Mouse (Mus musculus) yolk sac, embryonic 10.5 days (tissue): ENCODE data around the gene Acot1.

Source experiments
- DNase-seq: peaks from one replicate; pipeline ENCODE4 v3.0.0-alpha.2; 2017; ENCODE audit warnings: low spot score

The Acot1 gene

GRCm38 (mm10) chr12:84064621-84065020, 55.3 kb downstream of the Acot1 start:
- no peak for DNase-seq

GRCm38 (mm10) chr12:84067752-84068151, 58.5 kb downstream of the Acot1 start:
- DNase-seq: no peak
